Mouse (Mus musculus) left cerebral cortex, adult 2 months (tissue): ENCODE results near the gene Nab1. TPM values are rescaled to one million over a fixed set of nuclear protein-coding genes. Genes with fewer than 3 reads are reported as not detected.
A peak's percentile ranks its signal among the peaks of the same experiment; 100 is the strongest.

ENCODE experiments used
- DNase-seq, 2 experiments: peaks; one replicate each; pipeline ENCODE4 v3.0.0; 2021 to 2022; ENCODE audit warnings: low spot score in 2 of 2, mixed read lengths in 1 of 2; ENCODE audit errors: extremely low spot score in 1 of 2
- H3K27ac ChIP-seq: fragments of 200-600 bp; 2 replicates; pipeline ENCODE4 v1.8.1; 2022
- H3K4me3 ChIP-seq: fragments of 200-600 bp; 2 replicates; pipeline ENCODE4 v1.8.1; 2022
- CTCF ChIP-seq: fragments of 200-600 bp; IDR thresholded peaks from 2 replicates; pipeline ENCODE4 v1.8.1; 2022; ENCODE audit warnings: antibody characterized with exemption, mild to moderate bottlenecking, moderate library complexity
- intact Hi-C: fragments of 180-260 bp; cut with DNase I; formaldehyde crosslinking; loops from one replicate; pipeline ENCODE4 v1.15.1; 2025
- total RNA-seq, 2 experiments: library from RNA; stranded (reverse); gene quantifications; 2 replicates each; pipeline ENCODE4 v1.2.3; 2021

Nab1 gene
- total RNA-seq, 2 experiments from 2014 or later: 35.3 to 39.2 TPM

- no peak overlapping the region for H3K27ac ChIP-seq
- H3K4me3 ChIP-seq: no peak overlapping the region
- TF ChIP-seq CTCF: no peak
- DNase-seq: no peak
- intact Hi-C loops: no loop called here
Measured at GRCm38 (mm10) chr1:52511788-52512425, 11.4 kb upstream of the Nab1 start.

GRCm38 (mm10) chr1:52506211-52506610, 5.7 kb upstream of the Nab1 start:
- no peak for DNase-seq
- Histone ChIP-seq H3K27ac (no peak overlapping the region), H3K4me3 (no peak overlapping the region)
- intact Hi-C loops: no loop called here
- TF ChIP-seq CTCF: no peak; the same call in none of the 2 replicates

- intact Hi-C loops: loop anchor here (5.0 kb wide), 1 partner anchor 95 kb away; no protein-coding TSS in a partner anchor
- TF ChIP-seq CTCF: no peak
- Histone ChIP-seq H3K27ac (peak overlapping the region; percentile 95; the same call in 1 of the 2 replicates), H3K4me3 (no peak overlapping the region)
- no peak for DNase-seq
Measured at GRCm38 (mm10) chr1:52502296-52502695, 1.8 kb upstream of the Nab1 start.

GRCm38 (mm10) chr1:52501688-52502133, 1.2 kb upstream of the Nab1 start:
- no peak for DNase-seq
- no peak for TF ChIP-seq CTCF
- intact Hi-C loops: loop anchor here (2.0 to 5.0 kb wide), 3 partner anchors 37 to 129 kb away; partner anchors contain the start of gene Nemp2
- no peak overlapping the region for H3K4me3 ChIP-seq
- peak overlapping the region; percentile 95 for H3K27ac ChIP-seq

GRCm38 (mm10) chr1:52501090-52501489, 611 bp upstream of the Nab1 start:
- intact Hi-C loops: loop anchor here (2.0 to 5.0 kb wide), 3 partner anchors 36 to 130 kb away; partner anchors contain the start of gene Nemp2
- peak overlapping the region; percentile 59; the same call in 1 of the 2 replicates for H3K4me3 ChIP-seq
- DNase-seq: no peak
- no peak for TF ChIP-seq CTCF
- H3K27ac ChIP-seq: peak overlapping the region; percentile 95

GRCm38 (mm10) chr1:52499601-52500313, 722 bp downstream of the Nab1 start:
- peak; percentile 49 to 53 for DNase-seq
- peak overlapping the region; percentile 88 for H3K27ac ChIP-seq
- intact Hi-C loops: loop anchor here (2.0 to 5.0 kb wide), 3 partner anchors 35 to 131 kb away; partner anchors contain the start of gene Nemp2
- H3K4me3 ChIP-seq: peak overlapping the region; percentile 59
- no peak for TF ChIP-seq CTCF

GRCm38 (mm10) chr1:52498786-52499450, 1.6 kb downstream of the Nab1 start:
- peak overlapping the region; percentile 88 for H3K27ac ChIP-seq
- DNase-seq: no peak
- TF ChIP-seq CTCF: no peak
- peak overlapping the region; percentile 59 for H3K4me3 ChIP-seq
- intact Hi-C loops: no loop called here

- TF ChIP-seq CTCF: peak; percentile 6
- Histone ChIP-seq H3K27ac (no peak overlapping the region), H3K4me3 (no peak overlapping the region)
- intact Hi-C loops: no loop called here
- DNase-seq: no peak
Measured at GRCm38 (mm10) chr1:52489538-52490181, 10.8 kb downstream of the Nab1 start.

GRCm38 (mm10) chr1:52484980-52485379, 15.5 kb downstream of the Nab1 start:
- no peak for TF ChIP-seq CTCF
- Histone ChIP-seq H3K27ac (no peak overlapping the region), H3K4me3 (no peak overlapping the region)
- no peak for DNase-seq
- intact Hi-C loops: no loop called here

GRCm38 (mm10) chr1:52474291-52474690, 26.2 kb downstream of the Nab1 start:
- no peak overlapping the region for H3K4me3 ChIP-seq
- H3K27ac ChIP-seq: no peak overlapping the region
- intact Hi-C loops: no loop called here
- DNase-seq: no peak
- TF ChIP-seq CTCF: no peak

- Histone ChIP-seq H3K4me3 (no peak overlapping the region), H3K27ac (no peak overlapping the region)
- TF ChIP-seq CTCF: no peak
- DNase-seq: no peak
- intact Hi-C loops: no loop called here
Measured at GRCm38 (mm10) chr1:52470811-52471489, 29.5 kb downstream of the Nab1 start.
